In the genomic region with DNA sequence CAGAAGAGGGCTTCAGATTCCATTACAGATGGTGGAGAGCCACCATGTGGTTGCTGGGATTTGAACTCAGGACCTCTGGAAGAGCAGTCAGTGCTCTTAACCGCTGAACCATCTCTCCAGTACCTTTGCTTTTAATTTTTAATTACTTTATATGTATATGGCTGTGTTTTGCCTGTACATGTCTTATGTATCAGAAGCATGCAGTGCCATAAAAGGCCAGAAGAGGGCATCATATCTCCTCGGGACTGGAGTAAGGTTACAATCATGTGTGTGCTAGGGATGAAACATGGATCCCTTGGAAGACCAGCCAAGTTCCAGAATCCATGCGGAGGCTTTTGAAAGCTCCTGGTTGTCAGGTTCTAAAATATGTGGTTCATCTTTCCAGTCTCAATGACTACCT, we compare ENCODE assay signal across 8 mouse cellular contexts. TPM values are rescaled to one million over a fixed set of nuclear protein-coding genes. Genes with fewer than 3 reads are reported as not detected.
DNase-seq lines count a peak whose midpoint lies in the region; ATAC-seq and TF ChIP-seq lines count a peak whose summit lies in the region.

No protein-coding gene starts in this region.

- TF ChIP-seq POLR2A in thymus, adult 2 months (IDR thresholded peaks at IDR 0.05; ENCODE audit: control insufficient read depth, extremely low read depth, insufficient read depth, low read length, poor library complexity): no peak

- H3K9ac ChIP-seq in forebrain, embryonic 11.5 days (ENCODE audit: low read length): no peak overlapping the region
- H3K9ac ChIP-seq in forebrain, embryonic 12.5 days: no peak overlapping the region
- H3K9ac ChIP-seq in liver, embryonic 12.5 days: no peak overlapping the region

- no peaks in the 10 kb centered on the region for H3K27me3 ChIP-seq in forebrain, embryonic 11.5 days (ENCODE audit: control insufficient read depth, insufficient read depth, low read length)
- H3K27me3 ChIP-seq in forebrain, embryonic 12.5 days: no peaks in the 10 kb centered on the region
- 0 out of 2 replicates have a peak, but pooled peaks cover 4% of the 10 kb centered on the region for H3K27me3 ChIP-seq in liver, embryonic 12.5 days (replicated peaks)
- no peaks in the 10 kb centered on the region for H3K27me3 ChIP-seq in thymus, adult 2 months (ENCODE audit: control insufficient read depth, insufficient read depth, low read length)

- H3K9me3 ChIP-seq in forebrain, embryonic 11.5 days (ENCODE audit: control insufficient read depth, low read length): no peaks in the 10 kb centered on the region; the same call in 1 of the 2 replicates
- H3K9me3 ChIP-seq in forebrain, embryonic 12.5 days: no peaks in the 10 kb centered on the region
- 0 out of 2 replicates have a peak, but pooled peaks cover 6% of the 10 kb centered on the region for H3K9me3 ChIP-seq in liver, embryonic 12.5 days (replicated peaks)

- peak; percentile 55 for DNase-seq in forebrain, embryonic 11.5 days (ENCODE audit: low spot score)
- DNase-seq in liver: peak; percentile 72
- peak; percentile 44 to 67 for DNase-seq in adrenal gland, postnatal 36 days
- DNase-seq in gastrocnemius, postnatal 14 days: peak; percentile 11
- DNase-seq in lung, postnatal 25 days (ENCODE audit: low spot score): peak; percentile 61
- DNase-seq in thymus, adult 2 months: peak; percentile 68

- no peaks in the 10 kb centered on the region for H3K4me1 ChIP-seq in forebrain, embryonic 11.5 days (replicated peaks; ENCODE audit: control insufficient read depth, insufficient read depth, low read length)
- no peaks in the 10 kb centered on the region for H3K4me1 ChIP-seq in forebrain, embryonic 12.5 days
- H3K4me1 ChIP-seq in liver, embryonic 12.5 days: no peaks in the 10 kb centered on the region
- no peaks in the 10 kb centered on the region for H3K4me1 ChIP-seq in thymus, adult 2 months (replicated peaks; ENCODE audit: control insufficient read depth, insufficient read depth, low read length)

- H3K36me3 ChIP-seq in forebrain, embryonic 11.5 days (ENCODE audit: control insufficient read depth, insufficient read depth, low read length): no peaks in the 10 kb centered on the region
- H3K36me3 ChIP-seq in forebrain, embryonic 12.5 days (replicated peaks): no peaks in the 10 kb centered on the region
- H3K36me3 ChIP-seq in liver, embryonic 12.5 days: no peaks in the 10 kb centered on the region
- H3K36me3 ChIP-seq in thymus, adult 2 months (ENCODE audit: control insufficient read depth, insufficient read depth, low read length): no peaks in the 10 kb centered on the region

- H3K4me3 ChIP-seq in forebrain, embryonic 11.5 days (ENCODE audit: low read depth, low read length): no peak overlapping the region
- H3K4me3 ChIP-seq in forebrain, embryonic 12.5 days (replicated peaks): no peak overlapping the region
- H3K4me3 ChIP-seq in liver, embryonic 12.5 days: no peak overlapping the region
- no peak overlapping the region for H3K4me3 ChIP-seq in thymus, adult 2 months (ENCODE audit: control insufficient read depth, insufficient read depth, low read length)

- WGBS in forebrain, embryonic 11.5 days: 57% methylated on average over 3 of the region's 3 CpGs
- WGBS in forebrain, embryonic 12.5 days: 54% methylated on average over 3 of the region's 3 CpGs
- WGBS in liver, embryonic 12.5 days (ENCODE audit: insufficient replicate concordance): 36% methylated on average over 3 of the region's 3 CpGs
- 56% methylated on average over 3 of the region's 3 CpGs for WGBS in thymus, adult 2 months

- ATAC-seq in forebrain, embryonic 11.5 days (replicated peaks; ENCODE audit: low FRiP score): no peak
- no peak for ATAC-seq in forebrain, embryonic 12.5 days (ENCODE audit: low FRiP score)
- no peak for ATAC-seq in liver, embryonic 12.5 days

- intact Hi-C loops in gastrocnemius, postnatal 14 days (cut with DNase I; ENCODE audit: low total_unique reads): no loop called here

- no peak overlapping the region for H3K4me2 ChIP-seq in forebrain, embryonic 11.5 days (ENCODE audit: low read depth, low read length, severe bottlenecking)
- H3K4me2 ChIP-seq in forebrain, embryonic 12.5 days: no peak overlapping the region
- no peak overlapping the region for H3K4me2 ChIP-seq in liver, embryonic 12.5 days

- TF ChIP-seq CTCF in thymus, adult 2 months (IDR thresholded peaks at IDR 0.05; ENCODE audit: borderline replicate concordance, control insufficient read depth, extremely low read depth, insufficient read depth, low read length, poor library complexity): no peak

- no peak overlapping the region for H3K27ac ChIP-seq in forebrain, embryonic 11.5 days (ENCODE audit: low read depth, low read length)
- no peak overlapping the region for H3K27ac ChIP-seq in forebrain, embryonic 12.5 days
- H3K27ac ChIP-seq in liver, embryonic 12.5 days: no peak overlapping the region
- no peak overlapping the region for H3K27ac ChIP-seq in thymus, adult 2 months (ENCODE audit: control insufficient read depth, insufficient read depth, low read length)

RNA-seq across cellular contexts. Expression of gene Appbp2, which starts 35.7 kb away (rescaled TPM):
- 60.9 and 61.3 TPM in 2 replicates for polyA plus RNA-seq in forebrain, embryonic 11.5 days (2014; fragmentation: Nextera tagmentation; extraction: Ambion mirVana)
- polyA plus RNA-seq in forebrain, embryonic 12.5 days (2016; fragmentation: Nextera tagmentation; extraction: Ambion mirVana): 54.6 and 56.7 TPM in 2 replicates
- polyA plus RNA-seq in liver, embryonic 12.5 days (2016; fragmentation: Nextera tagmentation; extraction: Ambion mirVana): 22.9 and 23.8 TPM in 2 replicates
- 10 to 100 TPM; 50.4 to 50.5 TPM for total RNA-seq in adrenal gland, postnatal 36 days (2021)
- total RNA-seq in gastrocnemius, postnatal 14 days (2021): 10 to 100 TPM; 11.3 to 12.0 TPM
- 13.8 and 17.8 TPM in 2 replicates for polyA plus RNA-seq in thymus, adult 2 months (2012; rRNA removed)

RNA-seq across cellular contexts. Expression of gene Ppm1d, which starts 40.4 kb away (rescaled TPM):
- 29.6 and 30.4 TPM in 2 replicates for polyA plus RNA-seq in forebrain, embryonic 11.5 days (2014; fragmentation: Nextera tagmentation; extraction: Ambion mirVana)
- polyA plus RNA-seq in forebrain, embryonic 12.5 days (2016; fragmentation: Nextera tagmentation; extraction: Ambion mirVana): 27.2 and 27.9 TPM in 2 replicates
- 25.9 and 26.1 TPM in 2 replicates for polyA plus RNA-seq in liver, embryonic 12.5 days (2016; fragmentation: Nextera tagmentation; extraction: Ambion mirVana)
- total RNA-seq in adrenal gland, postnatal 36 days (2021): 10 to 100 TPM; 16.2 to 16.6 TPM
- 1 to 10 TPM; 6.5 to 8.0 TPM for total RNA-seq in gastrocnemius, postnatal 14 days (2021)
- polyA plus RNA-seq in thymus, adult 2 months (2012; rRNA removed): 12.8 and 15.2 TPM in 2 replicates

Comparison
In these comparisons a context has a peak if more than half of its experiments do, and no peak if none do; other contexts are left out.
1. DNase-seq: peak in every context shown above with its lines; median percentile 72 in liver; 68 in thymus, adult 2 months; 61 in lung, postnatal 25 days; 56 in adrenal gland, postnatal 36 days; 55 in forebrain, embryonic 11.5 days; 11 in gastrocnemius, postnatal 14 days.